Mouse (Mus musculus) v-Abl transformed pro-B cells (cell line): ENCODE results near the gene Gtse1.

ENCODE experiments used
- in situ Hi-C, 2 experiments: fragments of 400-800 bp; cut with MboI; formaldehyde crosslinking; loops; one replicate each; pipeline ENCODE4 v1.15.1; 2025; ENCODE audit not compliant: unreplicated experiment in 2 of 2

Gtse1 gene

GRCm38 (mm10) chr15:85859490-85860031, at the start of gene Gtse1:
Gtse1 (plus strand) TSS chr15:85859745.
- in situ Hi-C loops = loop anchor here (10.0 to 25.0 kb wide), 2 partner anchors 225 to 447 kb away; no protein-coding TSS in a partner anchor

- in situ Hi-C loops = no loop called here
Observed at GRCm38 (mm10) chr15:85810462-85810805, 49.1 kb upstream of the Gtse1 start.

- in situ Hi-C loops = no loop called here
Observed at GRCm38 (mm10) chr15:85810806-85811521, 48.6 kb upstream of the Gtse1 start.

- in situ Hi-C loops = no loop called here
Observed at GRCm38 (mm10) chr15:85811535-85812277, 47.8 kb upstream of the Gtse1 start, which contains the start of gene Cdpf1. Cdpf1 (minus strand) TSS chr15:85811697.

GRCm38 (mm10) chr15:85813428-85813827, 46.1 kb upstream of the Gtse1 start:
- in situ Hi-C loops = no loop called here

GRCm38 (mm10) chr15:85821203-85822010, 38.1 kb upstream of the Gtse1 start, which contains the start of gene Pkdrej:
Pkdrej (minus strand) TSS chr15:85821734.
- in situ Hi-C loops = no loop called here

- in situ Hi-C loops = no loop called here
Observed at GRCm38 (mm10) chr15:85822011-85822359, 37.6 kb upstream of the Gtse1 start.

GRCm38 (mm10) chr15:85826676-85827075, 32.9 kb upstream of the Gtse1 start:
- in situ Hi-C loops = no loop called here

GRCm38 (mm10) chr15:85828071-85828470, 31.5 kb upstream of the Gtse1 start:
- in situ Hi-C loops = no loop called here

- in situ Hi-C loops = no loop called here
Observed at GRCm38 (mm10) chr15:85829470-85829869, 30.1 kb upstream of the Gtse1 start.

GRCm38 (mm10) chr15:85831954-85832590, 27.5 kb upstream of the Gtse1 start, which contains the start of gene Ttc38:
Ttc38 (plus strand) TSS chr15:85832306.
- in situ Hi-C loops = loop anchor here in 1 of 2 experiments (5.0 kb wide), 1 partner anchor 45 kb away; the partner anchor contains the start of gene Trmu

GRCm38 (mm10) chr15:85832599-85832998, 26.9 kb upstream of the Gtse1 start:
- in situ Hi-C loops = loop anchor here in 1 of 2 experiments (5.0 kb wide), 1 partner anchor 45 kb away; the partner anchor contains the start of gene Trmu

GRCm38 (mm10) chr15:85835335-85835734, 24.2 kb upstream of the Gtse1 start:
- in situ Hi-C loops = no loop called here

GRCm38 (mm10) chr15:85836887-85837286, 22.7 kb upstream of the Gtse1 start:
- in situ Hi-C loops = no loop called here

GRCm38 (mm10) chr15:85840983-85841382, 18.6 kb upstream of the Gtse1 start:
- in situ Hi-C loops = no loop called here

GRCm38 (mm10) chr15:85841796-85842360, 17.7 kb upstream of the Gtse1 start:
- in situ Hi-C loops = no loop called here

- in situ Hi-C loops = no loop called here
Observed at GRCm38 (mm10) chr15:85845071-85845470, 14.5 kb upstream of the Gtse1 start.

GRCm38 (mm10) chr15:85851656-85852392, 7.7 kb upstream of the Gtse1 start:
- in situ Hi-C loops = loop anchor here in 1 of 2 experiments (25.0 kb wide), 1 partner anchor 440 kb away; no protein-coding TSS in a partner anchor

- in situ Hi-C loops = loop anchor here in 1 of 2 experiments (25.0 kb wide), 1 partner anchor 447 kb away; no protein-coding TSS in a partner anchor
Observed at GRCm38 (mm10) chr15:85858980-85859489, 510 bp upstream of the Gtse1 start.
